Mouse (Mus musculus): ENCODE measurements around the gene Siah1a.
A peak's percentile ranks its signal among the peaks of the same experiment; 100 is the strongest.

Siah1a gene

DNA sequence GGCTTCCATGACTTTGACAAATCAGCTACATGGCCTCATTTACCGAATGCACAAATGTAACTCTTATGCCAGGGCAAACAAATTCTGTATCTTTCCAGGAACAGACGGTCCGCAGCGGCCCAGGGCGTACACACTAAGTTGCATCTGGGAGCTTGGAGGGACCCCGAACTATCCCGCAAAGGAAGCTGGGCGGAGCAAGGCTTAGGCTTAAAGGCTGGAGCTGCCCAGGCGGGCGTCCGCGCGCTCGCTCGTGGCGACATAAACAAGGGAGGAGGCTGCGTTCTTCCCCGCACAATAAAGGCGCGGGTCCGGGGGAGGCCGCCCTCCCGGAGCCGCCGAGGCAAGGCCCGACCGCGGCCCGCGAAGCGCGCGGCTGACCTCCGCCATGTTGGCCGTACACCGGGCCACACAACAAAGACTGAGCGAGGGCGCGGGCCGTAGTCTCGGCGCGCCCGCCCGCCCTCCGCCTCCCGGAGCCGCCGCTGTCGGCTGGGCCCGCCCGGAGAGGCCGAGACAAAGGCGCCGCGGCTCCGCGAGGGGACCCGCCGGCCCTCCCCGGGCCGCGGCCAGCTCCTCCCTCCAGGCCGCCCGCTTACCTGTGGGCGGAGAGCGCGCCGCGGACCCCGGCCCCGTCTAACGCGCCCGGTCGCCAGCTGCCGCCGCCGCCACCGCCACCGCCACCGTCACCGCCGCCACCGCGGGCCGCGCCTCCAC lies at the start of gene Siah1a, which contains the start of gene Gm10638:
Siah1a (minus strand) TSS at position 714 of the 714 bp plus-strand sequence.
Gm10638 (plus strand) TSS at position 479 of the 714 bp plus-strand sequence.
- DNase-seq = peak; percentile 71 to 72

DNA sequence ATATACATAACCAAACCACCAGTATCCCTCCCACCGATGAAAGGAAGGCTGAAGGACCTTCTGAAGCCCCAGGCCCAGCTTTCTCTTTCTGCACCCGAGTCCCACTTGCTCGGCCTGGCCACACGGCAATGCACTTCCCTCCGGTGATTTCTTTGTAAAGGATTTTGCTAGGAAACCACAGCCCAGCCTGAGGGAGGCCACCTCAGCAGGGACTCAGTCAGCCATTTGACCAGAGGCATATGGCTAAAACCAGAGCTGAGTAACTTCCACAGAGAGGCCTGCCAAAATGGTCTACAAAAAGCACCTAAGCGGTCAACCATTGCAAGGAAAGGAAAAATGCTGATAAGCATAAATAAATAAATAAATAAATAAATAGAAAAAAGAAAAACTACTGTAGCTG lies 49.0 kb upstream of the Siah1a start:
- no peak for DNase-seq

- DNase-seq = no peak
Measured at GRCm38 (mm10) chr8:86791542-86791941, 45.8 kb upstream of the Siah1a start.

- no peak for DNase-seq
Measured at GRCm38 (mm10) chr8:86789576-86789975, 43.8 kb upstream of the Siah1a start.

DNA sequence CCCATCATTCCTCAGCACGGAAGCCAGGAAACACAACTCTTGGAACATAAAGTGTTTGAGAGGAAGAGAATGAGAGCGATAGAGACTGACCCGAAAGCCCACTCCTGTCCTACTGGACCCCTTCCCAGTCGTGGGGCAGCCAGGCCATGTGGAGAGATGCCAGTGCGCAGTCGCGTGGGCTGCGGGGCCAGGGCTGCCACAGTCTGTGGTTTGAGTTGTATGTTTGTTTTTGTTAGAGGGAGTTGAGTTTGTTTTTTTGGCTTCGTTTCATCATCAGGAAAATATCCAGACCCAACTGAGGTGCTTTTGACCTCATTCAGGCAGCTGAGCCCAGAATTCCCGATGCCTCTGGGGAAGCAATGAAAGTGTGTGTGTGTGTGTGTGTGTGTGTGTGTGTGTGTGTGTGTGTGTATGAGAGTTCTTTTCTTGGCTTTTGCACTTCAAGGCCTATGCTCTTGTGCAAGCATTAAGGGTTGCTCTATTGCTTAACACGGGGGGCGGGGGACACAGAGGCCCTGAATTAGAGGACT lies 42.2 kb upstream of the Siah1a start:
- peak; percentile 45 to 57 for DNase-seq

- no peak for DNase-seq
Measured at GRCm38 (mm10) chr8:86786498-86786897, 40.8 kb upstream of the Siah1a start.

GRCm38 (mm10) chr8:86781094-86781493 lies 35.4 kb upstream of the Siah1a start:
- no peak for DNase-seq

- DNase-seq = no peak
Measured at GRCm38 (mm10) chr8:86779207-86779606, 33.5 kb upstream of the Siah1a start.

DNA sequence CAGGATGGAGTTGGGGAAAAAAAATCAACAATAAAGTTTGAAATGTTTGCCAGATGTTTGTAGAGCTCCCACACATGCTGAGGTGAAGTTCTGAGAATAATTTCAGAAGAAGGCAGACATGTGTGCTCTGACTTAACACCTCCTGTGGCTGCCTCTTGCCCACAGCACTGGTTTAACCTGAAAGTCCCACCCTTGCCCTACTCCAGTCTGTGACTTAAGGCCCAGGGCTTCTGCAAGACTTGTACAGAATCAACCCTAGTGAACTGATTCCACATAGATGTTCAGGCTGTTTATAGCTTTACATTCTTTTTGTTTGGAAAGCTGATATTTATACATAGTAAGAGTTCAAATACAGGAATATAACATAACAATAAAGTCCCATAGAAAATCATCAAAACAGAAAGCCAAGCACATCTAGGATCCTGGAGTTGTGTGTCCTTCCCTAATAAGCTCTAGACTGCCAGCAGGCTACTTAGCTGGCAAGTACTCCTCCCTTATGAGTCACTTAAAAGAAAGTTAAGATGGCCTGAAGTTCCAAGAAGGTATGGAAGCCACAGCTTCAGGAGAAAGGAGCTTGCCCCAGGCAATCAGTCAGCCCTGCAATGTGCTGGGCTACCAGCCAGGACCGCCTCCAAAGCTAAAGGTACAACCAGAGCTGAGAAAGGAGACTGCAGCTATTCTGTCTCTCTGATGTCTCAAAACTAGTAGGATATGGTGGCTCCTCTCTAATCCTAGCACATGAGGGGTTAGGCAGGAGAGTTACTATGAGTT lies 24.4 kb upstream of the Siah1a start:
- no peak for DNase-seq

DNA sequence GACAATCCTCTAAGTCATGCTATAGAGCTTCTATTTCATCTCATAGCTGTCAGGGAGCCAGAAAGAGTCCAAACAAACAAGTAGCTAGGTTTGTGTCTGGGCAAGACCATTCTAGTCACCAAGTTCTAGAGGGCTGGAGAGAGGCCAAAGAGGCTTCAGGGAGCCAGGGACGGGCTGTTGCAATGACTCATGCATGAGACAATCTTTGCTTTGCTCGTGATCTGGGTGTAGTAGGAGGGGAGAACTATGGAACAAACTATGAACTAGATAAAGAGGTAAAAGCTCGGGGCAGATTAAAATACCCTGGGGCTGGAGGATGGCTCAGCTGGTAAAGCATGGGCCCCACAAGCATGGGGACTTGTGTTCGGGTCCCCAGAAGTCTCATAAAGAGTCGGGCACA lies 22.8 kb upstream of the Siah1a start:
- DNase-seq = peak; percentile 69 to 84

- DNase-seq = peak; percentile 86 to 88
Measured at GRCm38 (mm10) chr8:86766548-86767211, 20.9 kb upstream of the Siah1a start.

DNA sequence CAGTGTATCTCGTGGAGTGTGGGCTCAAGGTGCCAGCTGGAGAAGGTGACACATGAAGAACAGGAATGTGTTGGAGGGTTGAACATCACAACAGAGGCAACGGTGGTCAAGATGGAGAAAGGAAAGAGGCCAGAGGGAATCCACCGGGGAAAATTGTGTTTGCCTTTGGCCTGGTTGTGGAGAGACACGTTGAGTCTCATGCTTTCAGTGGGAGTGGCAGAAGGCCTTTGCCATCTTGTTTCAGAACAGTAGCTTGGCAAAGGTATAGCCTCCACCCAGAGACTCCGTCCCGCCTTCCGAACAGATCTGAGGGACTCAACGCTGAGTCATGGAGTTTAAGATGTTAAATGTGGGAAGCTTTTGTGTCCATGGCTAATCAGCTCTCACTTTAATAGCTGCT lies 19.9 kb upstream of the Siah1a start:
- DNase-seq = no peak

DNA sequence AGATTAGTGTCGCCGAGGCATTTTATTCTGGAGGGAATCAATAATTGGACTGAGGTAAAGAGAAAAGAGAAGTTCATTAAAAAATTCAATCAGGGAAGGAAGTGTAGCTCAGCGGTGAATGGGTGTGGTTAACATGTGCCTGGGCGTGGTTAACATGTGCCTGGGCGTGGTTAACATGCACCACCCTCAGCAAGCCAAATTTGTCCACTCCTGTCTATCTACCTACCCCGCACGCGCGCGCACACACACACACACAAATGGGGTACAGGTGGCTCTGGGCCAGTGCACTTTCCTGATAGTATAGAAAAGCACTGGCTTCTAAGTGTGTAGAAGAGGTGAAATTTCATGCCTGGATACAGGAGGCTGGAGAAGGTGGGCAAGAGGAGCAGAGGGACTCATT lies 19.4 kb upstream of the Siah1a start:
- DNase-seq = no peak

GRCm38 (mm10) chr8:86762806-86763205 lies 17.1 kb upstream of the Siah1a start:
- DNase-seq = no peak

DNA sequence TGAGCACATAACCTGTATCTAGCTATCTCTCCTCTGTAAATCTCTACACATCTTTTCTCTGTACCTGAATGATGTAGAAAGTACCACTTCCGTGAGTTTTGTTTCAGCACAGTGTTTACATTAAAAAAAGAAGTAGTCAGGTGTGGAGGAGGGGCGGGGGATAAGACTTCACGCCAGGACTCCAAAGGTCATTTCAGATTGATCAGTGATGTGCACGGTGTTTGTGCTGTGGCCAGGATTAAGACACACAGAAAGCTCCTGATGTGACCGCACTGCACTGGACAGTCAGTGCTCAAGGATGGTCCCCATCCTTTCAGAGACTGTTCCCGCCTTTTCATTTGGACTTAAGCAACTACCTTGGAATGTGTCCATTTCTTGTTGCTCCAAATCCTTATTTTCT lies 15.0 kb upstream of the Siah1a start:
- DNase-seq = no peak

DNA sequence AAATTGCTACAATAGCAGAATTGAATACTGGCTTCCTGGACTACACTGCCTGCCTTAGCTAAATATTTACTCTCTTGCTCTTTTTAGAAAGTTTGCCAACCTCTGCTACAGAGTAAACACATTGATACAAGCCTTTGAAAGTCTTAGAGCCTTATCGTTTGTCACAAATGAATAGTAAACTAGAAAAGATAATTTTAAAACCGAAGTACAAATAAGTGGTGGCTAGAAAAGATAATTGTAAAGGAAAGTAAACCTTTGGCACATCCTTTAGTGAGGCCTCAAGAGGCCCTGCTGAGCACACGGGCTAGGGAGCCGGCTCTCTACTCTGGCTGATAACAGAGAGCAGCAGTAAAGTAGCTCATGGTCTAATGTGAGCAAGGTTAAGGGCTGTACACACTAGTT lies 13.4 kb upstream of the Siah1a start:
- DNase-seq = no peak

GRCm38 (mm10) chr8:86758651-86759050 lies 12.9 kb upstream of the Siah1a start:
- no peak for DNase-seq

GRCm38 (mm10) chr8:86756948-86757733 lies 11.4 kb upstream of the Siah1a start:
- peak; percentile 64 to 68 for DNase-seq

- DNase-seq = no peak
Measured at GRCm38 (mm10) chr8:86749842-86750241, 4.1 kb upstream of the Siah1a start.

GRCm38 (mm10) chr8:86746511-86746910 lies 777 bp upstream of the Siah1a start:
- peak in 1 of 2 experiments; percentile 16 for DNase-seq

DNA sequence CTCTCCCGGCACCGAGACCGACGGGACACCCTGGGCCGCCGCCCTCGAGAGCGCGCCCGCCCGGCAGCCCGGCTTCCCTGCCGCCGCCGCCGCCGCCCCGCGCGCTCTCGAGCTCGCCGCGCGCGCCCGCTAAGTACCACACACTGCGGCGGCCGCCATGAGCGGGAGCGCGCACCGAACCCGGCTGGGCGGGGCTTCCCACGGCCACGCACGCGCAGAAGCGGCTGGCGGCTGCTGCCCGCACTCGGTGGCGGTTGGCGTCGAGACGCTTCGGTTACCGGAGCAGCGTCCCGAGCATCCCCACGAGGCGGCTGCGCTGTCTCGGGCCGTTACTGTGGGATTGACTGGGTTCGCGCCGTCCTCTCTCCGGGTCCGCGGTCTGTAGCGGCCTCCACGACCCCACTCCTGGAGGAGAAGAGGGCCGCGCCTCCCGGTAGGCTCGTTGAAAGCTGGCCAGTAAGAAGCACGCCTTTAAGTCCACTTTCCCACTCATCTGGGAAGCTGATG lies 254 bp upstream of the Siah1a start:
- peak; percentile 92 to 93 for DNase-seq
